Mouse (Mus musculus) forebrain, embryonic 16.5 days (tissue): ENCODE measurements around the gene Tsc22d4. TPM values are rescaled to one million over a fixed set of nuclear protein-coding genes. Genes with fewer than 3 reads are reported as not detected.

Experiments
- ATAC-seq: fragments of 200-750 bp; cut with Nextera tagmentation; 2 replicates; pipeline ENCODE4 v1.8.0; 2017; ENCODE audit warnings: mild to moderate bottlenecking, moderate library complexity
- H3K27ac ChIP-seq: fragments of 300-500 bp; sonication (generic); 2 replicates; pipeline ENCODE4 v1.5.1; 2014; ENCODE audit warnings: low read length, control low read depth
- H3K27me3 ChIP-seq: fragments of 300-500 bp; sonication (generic); replicated peaks from 2 replicates; pipeline ENCODE4 v1.6.1; 2014; ENCODE audit warnings: low read length; ENCODE audit not compliant: control insufficient read depth, insufficient read depth
- H3K36me3 ChIP-seq: fragments of 300-500 bp; sonication (generic); 2 replicates; pipeline ENCODE4 v1.6.1; 2014; ENCODE audit not compliant: control insufficient read depth, insufficient read depth
- H3K4me1 ChIP-seq: fragments of 300-500 bp; sonication (generic); replicated peaks from 2 replicates; pipeline ENCODE4 v1.6.1; 2014; ENCODE audit warnings: low read length; ENCODE audit not compliant: control insufficient read depth, insufficient read depth
- H3K4me2 ChIP-seq: fragments of 300-500 bp; sonication (generic); 2 replicates; pipeline ENCODE4 v1.6.1; 2014; ENCODE audit warnings: mild to moderate bottlenecking, low read length, control low read depth
- H3K4me3 ChIP-seq: fragments of 300-500 bp; sonication (generic); replicated peaks from 2 replicates; pipeline ENCODE4 v1.5.1; 2014; ENCODE audit warnings: mild to moderate bottlenecking, low read length, control low read depth
- H3K9ac ChIP-seq: fragments of 300-500 bp; sonication (generic); replicated peaks from 2 replicates; pipeline ENCODE4 v1.6.1; 2014; ENCODE audit warnings: low read depth, low read length, control low read depth
- H3K9me3 ChIP-seq: fragments of 300-500 bp; sonication (generic); 2 replicates; pipeline ENCODE4 v1.6.1; 2016; ENCODE audit warnings: low read length; ENCODE audit not compliant: control insufficient read depth
- WGBS: fragments of 180-500 bp; shearing (Covaris S2); extraction: QIAGEN DNeasy Blood & Tissue Kit; methylation state at CpG from one replicate; pipeline ENCODE4 v1.1.7; 2014; 5-methylcytosine and 5-hydroxymethylcytosine counted together
- polyA plus RNA-seq: library from polyadenylated mRNA; unstranded; fragments of >200 nt; fragmentation: Nextera tagmentation; extraction: Ambion mirVana; gene quantifications from 2 replicates; pipeline ENCODE4 v1.2.1, GENCODE M21; 2015

The Tsc22d4 gene
- polyA plus RNA-seq, 1 experiment from 2014 or later, result 69.1 TPM

DNA sequence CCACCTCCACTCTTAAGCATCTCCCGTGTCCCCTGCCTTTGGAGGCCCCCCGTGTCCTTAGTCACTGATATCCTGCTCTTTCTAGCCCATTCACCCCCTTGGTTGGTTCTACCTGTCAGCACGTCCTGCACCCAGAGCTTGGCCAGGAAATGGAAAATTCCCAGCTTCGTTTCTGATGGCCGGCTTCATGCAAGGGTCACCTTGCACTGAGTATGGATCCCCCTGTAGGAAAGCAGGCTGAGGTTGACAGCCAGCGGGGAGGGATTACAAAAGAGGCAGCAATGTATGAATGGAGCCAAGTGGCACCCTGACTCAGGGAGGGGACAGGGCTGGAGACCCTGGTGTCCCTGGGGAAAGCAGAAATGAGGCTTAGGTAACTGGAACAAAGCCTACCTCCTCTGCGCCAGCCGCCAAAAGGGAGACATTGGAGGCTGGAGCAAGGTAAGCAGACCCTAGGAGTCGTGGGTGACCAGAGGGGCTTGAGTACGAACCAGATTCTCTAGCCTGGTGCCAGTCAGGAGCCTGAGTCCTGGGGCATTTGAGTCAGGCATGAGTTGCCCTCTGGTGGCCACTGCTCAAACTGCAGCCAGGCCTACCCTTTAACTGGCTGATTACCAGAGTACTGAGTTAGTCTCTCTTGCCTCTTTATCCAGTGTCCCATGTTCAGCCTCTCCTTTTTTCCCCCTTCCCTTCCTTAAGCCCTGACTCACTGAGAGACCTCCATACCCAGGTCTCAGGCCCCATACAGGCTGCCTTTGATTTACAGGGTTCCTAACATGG lies 11.5 kb downstream of the Tsc22d4 start:
- Histone ChIP-seq H3K36me3 (peaks cover 1% of the 10 kb centered on the region; the same call in 1 of the 2 replicates), H3K27ac (peak overlapping the region; percentile 41; the same call in 1 of the 2 replicates), H3K4me3 (no peak overlapping the region), H3K9ac (no peak overlapping the region), H3K27me3 (no peaks in the 10 kb centered on the region), H3K4me2 (no peak overlapping the region), H3K4me1 (peaks cover 40% of the 10 kb centered on the region), H3K9me3 (no peaks in the 10 kb centered on the region)
- ATAC-seq, result peak; percentile 56
- WGBS, result 42% methylated on average over 10 of the region's 10 CpGs

DNA sequence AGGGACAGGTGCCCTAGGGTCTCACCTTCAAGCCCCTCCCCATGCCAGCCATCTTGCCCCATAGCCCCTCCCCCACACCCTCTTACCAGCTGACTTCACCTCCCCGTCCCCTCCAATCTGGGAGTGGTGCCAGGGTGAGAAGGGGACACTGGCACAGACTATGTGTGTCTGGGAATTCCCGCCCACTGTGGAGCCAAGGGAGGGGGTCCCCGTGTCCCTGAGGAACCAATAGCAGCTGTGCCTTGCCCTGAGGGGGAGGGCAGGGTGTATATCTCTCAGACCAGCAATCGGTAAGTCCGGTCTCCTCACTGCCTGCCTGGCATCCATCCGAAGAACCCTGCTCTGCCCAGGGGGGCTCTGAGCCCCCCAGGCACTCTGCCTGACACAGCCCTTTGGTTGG lies 12.4 kb downstream of the Tsc22d4 start:
- Histone ChIP-seq H3K4me2 (peak overlapping the region; percentile 17; the same call in 1 of the 2 replicates), H3K9ac (peak overlapping the region; percentile 19; the same call in 1 of the 2 replicates), H3K4me1 (peaks cover 40% of the 10 kb centered on the region), H3K27ac (no peak overlapping the region), H3K9me3 (no peaks in the 10 kb centered on the region), H3K36me3 (no peaks in the 10 kb centered on the region), H3K27me3 (no peaks in the 10 kb centered on the region), H3K4me3 (no peak overlapping the region)
- WGBS, result 42% methylated on average over 6 of the region's 6 CpGs
- ATAC-seq, result peak; percentile 45; the same call in 1 of the 2 replicates

DNA sequence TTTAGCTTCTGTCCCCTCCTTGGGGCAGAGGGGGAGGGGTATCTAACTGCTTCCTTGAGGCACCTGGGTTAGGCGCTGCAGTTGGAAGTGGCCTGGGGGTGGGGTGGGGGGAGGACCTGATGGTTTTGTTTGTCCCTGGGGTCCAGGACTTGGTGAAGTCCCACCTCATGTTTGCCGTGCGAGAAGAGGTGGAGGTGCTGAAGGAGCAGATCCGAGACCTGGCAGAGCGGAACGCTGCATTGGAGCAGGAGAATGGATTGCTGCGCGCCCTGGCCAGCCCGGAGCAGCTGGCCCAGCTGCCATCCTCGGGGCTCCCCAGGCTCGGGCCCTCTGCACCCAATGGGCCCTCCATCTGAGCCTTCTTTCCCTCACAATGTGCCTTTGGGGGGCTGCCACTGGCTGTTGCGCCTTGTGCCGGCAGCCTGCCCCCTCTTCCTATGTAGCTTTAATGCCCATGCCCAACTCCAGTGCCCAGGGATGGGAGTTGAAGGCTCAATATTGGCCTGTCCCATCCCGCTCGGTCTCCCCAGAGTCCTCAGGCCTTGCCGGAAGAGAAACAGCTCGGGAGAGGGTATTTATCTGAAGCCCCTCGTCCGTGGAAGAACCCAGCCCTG lies 13.5 kb downstream of the Tsc22d4 start:
- Histone ChIP-seq H3K4me1 (peaks cover 40% of the 10 kb centered on the region), H3K9me3 (no peaks in the 10 kb centered on the region), H3K9ac (no peak overlapping the region), H3K4me3 (no peak overlapping the region), H3K27ac (peak overlapping the region; percentile 25), H3K4me2 (no peak overlapping the region), H3K36me3 (no peaks in the 10 kb centered on the region), H3K27me3 (no peaks in the 10 kb centered on the region)
- ATAC-seq, result no peak
- 81% methylated on average over 19 of the region's 19 CpGs for WGBS

DNA sequence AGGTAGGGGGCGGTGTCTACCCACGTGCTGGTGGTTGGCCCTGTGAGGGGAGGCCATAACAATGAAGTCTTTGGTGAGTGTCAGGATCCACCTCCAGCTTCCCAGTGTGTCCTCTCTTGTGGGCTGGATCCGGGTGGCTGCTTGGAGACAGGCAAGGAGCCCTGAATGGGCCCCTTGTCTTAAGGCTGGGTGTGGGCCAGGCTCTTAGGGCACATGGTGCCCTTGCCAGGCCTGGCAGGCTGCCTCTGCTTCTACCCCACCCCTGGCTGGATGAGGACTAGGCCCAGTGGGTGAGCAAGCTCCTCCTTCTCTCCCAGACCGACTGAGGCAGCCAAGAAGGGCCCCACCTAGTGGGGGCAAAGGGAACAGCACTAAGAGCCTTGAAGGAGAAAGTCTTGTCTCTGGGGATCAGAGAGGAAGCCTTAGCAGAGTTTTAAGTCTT lies 14.5 kb downstream of the Tsc22d4 start:
- no peaks in the 10 kb centered on the region for H3K9me3 ChIP-seq
- WGBS, result 12% methylated on average over 4 of the region's 4 CpGs

DNA sequence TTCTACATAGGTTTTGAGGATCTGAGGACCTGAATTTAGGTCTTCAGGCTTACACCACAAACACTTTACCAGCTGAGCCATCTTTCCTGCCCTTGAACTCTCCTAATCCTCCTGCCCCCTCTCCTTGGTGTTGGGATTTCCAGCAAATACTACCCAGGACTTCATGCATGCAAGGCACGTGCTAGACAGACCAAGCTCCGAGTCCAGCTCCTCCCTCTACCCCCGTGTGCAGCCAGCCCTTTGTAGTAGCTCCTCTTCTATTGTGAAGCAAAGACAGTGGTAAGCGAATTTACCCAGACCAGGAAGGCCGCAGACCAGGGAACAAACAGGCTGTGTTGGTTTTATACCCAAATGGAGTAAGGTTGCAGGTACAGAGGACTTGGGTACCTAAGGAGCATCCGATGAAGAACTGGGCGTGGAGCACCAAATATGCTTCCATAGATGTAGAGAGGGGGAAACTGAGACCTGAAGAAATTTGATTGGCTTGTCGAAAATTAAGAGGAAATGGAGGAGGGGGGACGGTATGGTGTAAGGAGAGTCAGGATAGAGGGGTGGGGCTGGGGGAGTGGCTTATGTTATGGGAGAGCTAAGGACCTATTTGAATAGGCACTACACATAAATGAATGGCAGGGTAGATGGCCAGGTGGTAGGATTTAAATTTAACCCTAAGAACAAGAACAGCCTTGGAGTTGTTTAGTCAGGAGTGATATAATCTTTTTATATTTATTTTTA lies 19.2 kb downstream of the Tsc22d4 start:
- no peaks in the 10 kb centered on the region for H3K27me3 ChIP-seq
- WGBS, result 54% methylated on average over 9 of the region's 9 CpGs
- ATAC-seq, result no peak

More for the DNA sequence above, 14.5 kb downstream of the Tsc22d4 start:
- Histone ChIP-seq H3K4me2 (no peak overlapping the region), H3K27me3 (no peaks in the 10 kb centered on the region), H3K27ac (peak overlapping the region; percentile 30; the same call in 1 of the 2 replicates), H3K36me3 (no peaks in the 10 kb centered on the region), H3K4me1 (peaks cover 40% of the 10 kb centered on the region), H3K9ac (no peak overlapping the region), H3K4me3 (no peak overlapping the region)
- ATAC-seq, result peak; percentile 86

DNA sequence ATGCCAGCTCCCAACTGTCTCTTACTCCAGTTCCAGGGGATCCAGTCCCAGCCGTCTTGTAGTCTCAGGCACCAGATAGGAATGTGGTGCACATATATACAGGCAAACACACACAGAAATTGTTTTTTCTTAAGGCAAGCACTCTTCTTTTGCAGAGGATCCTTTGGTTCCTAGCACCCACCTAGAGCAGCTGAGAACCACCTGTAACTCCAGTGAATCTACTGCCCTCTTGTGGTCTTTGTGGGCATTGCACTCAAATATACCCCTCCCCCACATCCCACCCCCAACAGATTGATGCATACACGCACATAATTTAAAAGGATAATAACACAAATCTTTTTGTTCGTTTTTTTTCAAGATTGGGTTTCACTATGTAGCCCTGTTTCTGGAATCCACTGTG lies 20.7 kb downstream of the Tsc22d4 start:
- no peak overlapping the region for H3K9ac ChIP-seq
- no peak for ATAC-seq
- no peaks in the 10 kb centered on the region for H3K36me3 ChIP-seq
- no peak overlapping the region for H3K27ac ChIP-seq
- no peak overlapping the region for H3K4me3 ChIP-seq
- H3K4me2 ChIP-seq, result no peak overlapping the region
- H3K27me3 ChIP-seq, result no peaks in the 10 kb centered on the region
- H3K4me1 ChIP-seq, result no peaks in the 10 kb centered on the region
- H3K9me3 ChIP-seq, result peaks cover 2% of the 10 kb centered on the region; the same call in 1 of the 2 replicates
- 57% methylated on average over 3 of the region's 3 CpGs for WGBS

More for the DNA sequence above, 19.2 kb downstream of the Tsc22d4 start:
- peaks cover 2% of the 10 kb centered on the region; the same call in 1 of the 2 replicates for H3K9me3 ChIP-seq
- no peak overlapping the region for H3K9ac ChIP-seq
- no peaks in the 10 kb centered on the region for H3K36me3 ChIP-seq
- H3K4me2 ChIP-seq, result no peak overlapping the region
- H3K4me1 ChIP-seq, result peaks cover under 1% of the 10 kb centered on the region; the same call in 1 of the 2 replicates
- H3K27ac ChIP-seq, result no peak overlapping the region
- no peak overlapping the region for H3K4me3 ChIP-seq

DNA sequence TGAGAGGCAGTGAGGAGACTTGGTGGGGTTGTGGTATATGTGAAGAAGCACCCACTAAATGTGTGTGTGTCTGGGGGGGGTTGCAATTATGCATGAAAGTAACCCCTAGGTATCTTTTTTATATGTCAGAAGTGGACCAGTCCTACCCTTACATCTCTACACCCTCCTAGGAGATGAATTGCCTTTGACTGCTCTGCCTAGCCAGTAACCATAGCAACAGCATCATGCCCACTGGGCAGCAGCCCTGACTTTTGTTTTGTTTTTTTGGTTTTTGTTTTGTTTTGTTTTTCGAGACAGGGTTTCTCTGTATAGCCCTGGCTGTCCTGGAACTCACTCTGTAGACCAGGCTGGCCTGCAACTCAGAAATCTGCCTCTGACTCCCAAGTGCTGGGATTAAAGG lies 22.9 kb downstream of the Tsc22d4 start:
- no peak overlapping the region for H3K9ac ChIP-seq
- H3K9me3 ChIP-seq, result peaks cover 2% of the 10 kb centered on the region; the same call in 1 of the 2 replicates
- H3K4me1 ChIP-seq, result no peaks in the 10 kb centered on the region
- no peaks in the 10 kb centered on the region for H3K27me3 ChIP-seq
- H3K36me3 ChIP-seq, result no peaks in the 10 kb centered on the region
- no peak overlapping the region for H3K27ac ChIP-seq
- WGBS, result 14% methylated on average over 1 of the region's 1 CpGs
- no peak overlapping the region for H3K4me2 ChIP-seq
- no peak for ATAC-seq
- no peak overlapping the region for H3K4me3 ChIP-seq

DNA sequence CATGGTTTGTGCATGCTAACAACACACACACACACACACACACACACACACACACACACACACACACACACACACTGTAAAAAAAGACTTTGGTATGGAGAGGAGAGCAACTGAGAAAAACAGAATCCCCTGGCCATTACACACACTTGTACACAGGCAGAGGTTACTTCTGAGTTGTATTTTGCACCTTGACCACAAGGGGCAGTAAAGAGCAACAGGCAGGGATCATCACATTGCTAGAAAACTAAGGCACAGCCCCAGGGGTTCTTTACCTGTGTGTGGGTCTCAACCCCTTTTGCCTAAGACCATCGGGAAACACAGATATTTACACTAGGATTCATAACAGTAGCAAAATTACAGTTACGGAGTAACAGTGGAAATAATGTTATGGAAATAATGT lies 25.2 kb downstream of the Tsc22d4 start:
- Histone ChIP-seq H3K4me3 (no peak overlapping the region), H3K36me3 (no peaks in the 10 kb centered on the region)
- 47% methylated on average over 2 of the region's 2 CpGs for WGBS

DNA sequence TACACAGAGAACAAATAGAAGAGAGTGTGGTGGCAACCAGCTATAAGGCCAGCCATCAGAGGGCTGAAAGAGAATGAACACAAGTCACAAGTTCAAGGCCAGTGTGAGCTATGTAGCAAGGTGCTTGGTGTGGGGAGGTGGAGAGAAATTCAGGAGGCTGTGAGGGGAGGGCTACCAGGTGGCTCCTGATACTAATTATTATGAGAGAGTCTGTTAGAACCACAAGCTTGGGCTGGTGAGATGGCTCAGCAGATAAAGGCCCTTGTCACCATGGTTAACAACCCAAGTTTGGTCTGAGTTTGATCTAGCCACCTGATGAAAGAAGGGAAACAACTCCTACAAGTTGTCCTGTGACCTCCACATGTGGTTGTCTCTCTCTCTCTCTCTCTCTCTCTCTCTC lies 27.2 kb downstream of the Tsc22d4 start:
- H3K4me2 ChIP-seq, result no peak overlapping the region
- no peaks in the 10 kb centered on the region for H3K36me3 ChIP-seq
- H3K9me3 ChIP-seq, result no peaks in the 10 kb centered on the region
- H3K9ac ChIP-seq, result no peak overlapping the region
- H3K4me1 ChIP-seq, result no peaks in the 10 kb centered on the region; the same call in 1 of the 2 replicates
- H3K27ac ChIP-seq, result no peak overlapping the region
- no peak overlapping the region for H3K4me3 ChIP-seq
- ATAC-seq, result no peak
- H3K27me3 ChIP-seq, result no peaks in the 10 kb centered on the region

More for the DNA sequence above, 25.2 kb downstream of the Tsc22d4 start:
- H3K9ac ChIP-seq, result no peak overlapping the region
- peaks cover 2% of the 10 kb centered on the region; the same call in 1 of the 2 replicates for H3K9me3 ChIP-seq
- H3K4me1 ChIP-seq, result no peaks in the 10 kb centered on the region
- no peak overlapping the region for H3K4me2 ChIP-seq
- ATAC-seq, result 0 out of 2 replicates have a peak, but pooled peaks have one; percentile 36
- H3K27ac ChIP-seq, result no peak overlapping the region
- no peaks in the 10 kb centered on the region for H3K27me3 ChIP-seq
